Mouse (Mus musculus): Measurements from ENCODE around the gene Gadd45a.

Gene Gadd45a

GRCm38 (mm10) chr6:67048880-67049694 is 11.8 kb upstream of the Gadd45a start:
- in situ Hi-C loops (cut with MseI, MboI): no loop called here

GRCm38 (mm10) chr6:67048052-67048691 is 10.9 kb upstream of the Gadd45a start:
- in situ Hi-C loops (cut with MseI, MboI): no loop called here

DNA sequence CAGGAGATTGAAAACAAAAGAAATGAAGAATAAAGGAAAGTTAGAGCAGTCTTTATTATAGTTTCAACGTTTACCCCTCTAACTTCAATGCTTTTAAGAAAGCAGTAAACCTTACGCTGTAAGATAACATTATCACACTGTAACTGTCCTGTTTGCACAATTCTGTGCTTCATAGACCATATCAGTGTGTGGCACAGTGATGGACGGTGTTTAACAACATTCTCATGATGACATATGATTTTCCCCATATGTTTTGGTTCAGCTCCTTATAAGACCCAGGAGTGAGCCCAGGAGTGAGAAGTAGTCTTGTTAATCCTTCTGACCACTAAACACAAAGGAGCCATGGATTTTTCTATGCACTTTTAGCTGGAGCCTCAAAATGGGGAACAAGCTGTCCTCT is 9.7 kb upstream of the Gadd45a start:
- in situ Hi-C loops (cut with MseI, MboI): no loop called here

DNA sequence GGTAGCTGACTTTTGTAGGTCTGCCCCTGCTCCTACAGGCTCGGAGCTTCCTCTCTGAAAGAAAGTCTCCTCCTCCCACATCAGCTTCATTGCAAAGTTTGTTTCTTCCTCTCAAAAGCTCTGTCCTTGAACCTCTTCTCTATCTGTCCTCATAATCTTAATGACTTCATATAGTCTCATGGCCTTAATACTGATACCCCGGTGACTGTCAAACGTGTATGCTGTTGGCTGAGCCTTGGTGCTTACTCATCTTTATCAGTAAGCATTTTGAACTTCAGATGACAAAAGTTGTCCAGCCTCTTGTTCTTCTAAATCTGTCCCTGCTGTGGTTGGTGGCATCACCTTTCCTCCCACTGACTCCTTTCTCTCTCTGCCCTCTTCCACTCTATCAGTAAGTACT is 8.2 kb upstream of the Gadd45a start:
- in situ Hi-C loops (cut with MseI, MboI): no loop called here

DNA sequence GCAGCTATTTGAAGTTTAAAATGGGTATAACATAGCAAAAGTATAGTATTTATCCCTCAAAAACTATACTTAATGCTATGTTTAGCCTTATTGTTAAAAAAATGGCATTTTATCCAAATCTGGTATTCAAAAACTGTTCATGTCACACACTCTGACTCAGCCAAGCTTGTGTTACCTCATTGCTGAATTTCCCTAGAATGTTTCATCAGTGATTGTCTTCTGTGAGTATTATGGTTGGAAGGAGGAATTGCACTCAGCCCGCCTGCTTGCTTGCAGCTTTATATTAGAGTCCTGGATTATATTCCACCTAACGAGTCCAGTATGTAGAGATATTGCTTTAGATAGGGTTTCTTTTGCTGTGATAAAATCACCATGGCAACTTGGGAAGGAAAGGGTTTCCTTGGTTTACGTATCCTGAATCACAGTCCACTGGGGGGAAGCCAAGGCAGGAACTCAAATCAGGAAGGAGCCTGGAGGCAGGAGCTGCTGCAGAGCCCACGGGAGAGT is 3.7 kb upstream of the Gadd45a start:
- in situ Hi-C loops (cut with MseI, MboI): no loop called here

GRCm38 (mm10) chr6:67038964-67039363 is 1.7 kb upstream of the Gadd45a start:
- in situ Hi-C loops (cut with MseI, MboI): loop anchor here in 1 of 2 experiments (5.0 kb wide), 1 partner anchor 108 kb away; no protein-coding TSS in a partner anchor

- in situ Hi-C loops (cut with MseI, MboI): loop anchor here in 1 of 2 experiments (5.0 kb wide), 1 partner anchor 111 kb away; no protein-coding TSS in a partner anchor
Measured at GRCm38 (mm10) chr6:67036356-67036811, 873 bp downstream of the Gadd45a start.

- in situ Hi-C loops (cut with MseI, MboI): loop anchor here in 1 of 2 experiments (5.0 kb wide), 1 partner anchor 112 kb away; no protein-coding TSS in a partner anchor
Measured at GRCm38 (mm10) chr6:67035388-67036299, 1.6 kb downstream of the Gadd45a start.

GRCm38 (mm10) chr6:67034331-67035130 is 2.7 kb downstream of the Gadd45a start:
- in situ Hi-C loops (cut with MseI, MboI): loop anchor here (5.0 kb wide), 2 partner anchors 108 to 113 kb away; no protein-coding TSS in a partner anchor

DNA sequence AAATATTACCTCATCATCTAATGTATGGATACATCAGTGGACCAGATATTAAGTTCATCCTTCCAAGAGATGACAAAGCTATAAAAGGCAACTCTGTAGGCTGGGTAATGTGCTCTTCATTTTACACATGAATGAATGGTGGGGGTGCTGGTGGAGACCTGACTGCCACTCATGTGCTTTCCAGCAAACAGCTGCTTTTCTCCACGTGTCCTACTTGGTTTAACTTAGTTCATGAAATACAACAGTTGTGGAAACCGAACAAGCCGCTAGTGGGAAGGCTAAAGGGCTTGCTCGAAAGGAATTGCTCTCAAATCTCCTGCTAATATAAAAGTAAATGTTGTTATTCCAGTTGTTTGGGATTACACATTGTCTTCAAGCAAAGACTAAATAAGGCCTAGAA is 3.7 kb downstream of the Gadd45a start:
- in situ Hi-C loops (cut with MseI, MboI): loop anchor here in 1 of 2 experiments (5.0 kb wide), 1 partner anchor 109 kb away; no protein-coding TSS in a partner anchor

DNA sequence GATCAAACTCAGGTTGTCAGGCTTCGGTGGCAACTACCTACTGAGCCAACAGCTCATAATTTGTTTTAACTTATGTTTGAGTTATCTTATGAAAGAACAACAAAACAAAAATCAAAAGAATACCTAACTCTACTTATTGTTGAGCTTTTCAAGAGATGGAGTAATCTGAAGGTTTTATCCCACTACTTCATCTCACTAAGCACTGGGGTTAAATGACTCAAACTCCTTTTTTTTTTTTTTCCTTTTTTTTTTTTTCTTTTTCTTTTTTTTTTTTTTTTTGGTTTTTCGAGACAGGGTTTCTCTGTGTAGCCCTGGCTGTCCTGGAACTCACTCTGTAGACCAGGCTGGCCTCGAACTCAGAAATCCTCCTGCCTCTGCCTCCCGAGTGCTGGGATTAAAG is 4.3 kb downstream of the Gadd45a start:
- in situ Hi-C loops (cut with MseI, MboI): loop anchor here in 1 of 2 experiments (5.0 kb wide), 1 partner anchor 109 kb away; no protein-coding TSS in a partner anchor

DNA sequence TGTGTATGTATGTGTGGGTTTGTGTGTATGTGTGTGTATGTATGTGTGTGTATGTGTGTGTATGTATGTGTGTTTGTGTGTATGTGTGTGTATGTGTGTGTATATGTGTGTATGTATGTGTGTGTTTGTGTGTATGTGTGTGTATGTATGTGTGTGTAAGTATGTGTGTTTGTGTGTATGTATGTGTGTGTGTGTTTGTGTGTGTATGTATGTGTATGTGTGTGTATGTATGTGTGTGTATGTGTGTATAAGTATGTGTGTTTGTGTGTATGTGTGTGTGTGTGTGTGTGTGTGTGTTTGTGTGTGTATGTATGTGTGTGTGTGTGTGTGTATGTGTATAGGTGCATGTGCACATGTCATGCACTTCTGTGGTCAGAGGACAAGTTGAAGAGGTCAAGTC is 4.7 kb downstream of the Gadd45a start:
- in situ Hi-C loops (cut with MseI, MboI): loop anchor here in 1 of 2 experiments (5.0 kb wide), 1 partner anchor 110 kb away; no protein-coding TSS in a partner anchor

DNA sequence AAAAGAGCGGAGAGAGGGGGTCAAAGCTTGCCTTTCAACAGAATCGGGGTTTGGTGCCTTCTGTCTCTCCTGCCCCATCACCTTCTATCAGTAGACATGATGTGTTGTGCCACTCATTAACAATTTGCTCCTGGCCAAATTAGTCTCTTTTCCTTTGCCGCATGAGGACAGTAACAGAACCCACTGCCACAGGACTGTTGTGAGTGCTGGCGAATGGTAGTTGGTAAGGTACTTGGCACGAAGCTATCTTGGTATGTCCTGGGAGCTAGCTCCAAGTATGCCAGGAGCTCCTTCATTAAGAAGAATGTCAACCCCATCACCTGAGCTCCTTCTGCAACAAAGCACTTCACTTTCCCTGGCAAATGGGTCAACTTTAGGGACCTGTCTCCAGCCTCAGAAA is 6.4 kb downstream of the Gadd45a start:
- in situ Hi-C loops (cut with MseI, MboI): loop anchor here in 1 of 2 experiments (5.0 kb wide), 1 partner anchor 111 kb away; no protein-coding TSS in a partner anchor

DNA sequence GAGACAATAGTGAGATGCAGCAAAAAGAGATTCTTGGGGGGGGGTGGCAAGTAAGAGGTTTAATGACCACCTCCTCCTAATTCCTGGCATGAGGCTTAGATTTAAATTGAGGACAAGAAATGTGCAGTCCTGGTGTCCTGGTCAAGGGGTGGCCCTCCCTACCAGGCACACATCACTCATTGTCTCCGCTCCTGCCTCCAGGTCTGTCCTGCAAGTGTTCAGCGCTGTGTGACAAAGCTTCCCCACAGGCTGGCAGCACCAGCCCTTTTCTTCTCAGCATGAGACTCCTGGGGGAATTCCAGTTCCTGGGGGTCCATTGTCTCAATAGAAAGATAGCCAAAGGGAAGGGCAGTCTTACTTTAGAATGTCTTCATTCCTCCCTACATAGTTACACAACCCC is 6.8 kb downstream of the Gadd45a start:
- in situ Hi-C loops (cut with MseI, MboI): loop anchor here in 1 of 2 experiments (5.0 kb wide), 1 partner anchor 112 kb away; no protein-coding TSS in a partner anchor

DNA sequence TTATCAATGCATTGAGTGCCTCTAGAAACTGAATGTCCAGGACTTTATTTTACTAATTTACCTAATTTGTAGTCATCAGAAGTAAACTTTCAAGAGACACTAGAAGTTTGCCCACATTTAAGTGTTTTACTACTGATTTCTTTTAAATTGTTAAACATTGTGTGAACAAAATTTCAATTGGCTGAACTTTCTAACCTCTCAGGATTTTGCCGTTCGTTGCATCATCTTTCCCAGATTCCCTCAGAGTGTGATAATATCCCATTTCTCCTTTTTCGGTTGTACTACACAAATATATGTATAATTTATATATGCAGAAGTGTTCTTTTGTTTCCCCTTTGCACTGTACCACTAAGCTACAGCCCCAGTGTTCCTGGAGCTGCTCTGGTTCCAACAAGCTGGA is 7.3 kb downstream of the Gadd45a start:
- in situ Hi-C loops (cut with MseI, MboI): loop anchor here in 1 of 2 experiments (5.0 kb wide), 1 partner anchor 112 kb away; no protein-coding TSS in a partner anchor

DNA sequence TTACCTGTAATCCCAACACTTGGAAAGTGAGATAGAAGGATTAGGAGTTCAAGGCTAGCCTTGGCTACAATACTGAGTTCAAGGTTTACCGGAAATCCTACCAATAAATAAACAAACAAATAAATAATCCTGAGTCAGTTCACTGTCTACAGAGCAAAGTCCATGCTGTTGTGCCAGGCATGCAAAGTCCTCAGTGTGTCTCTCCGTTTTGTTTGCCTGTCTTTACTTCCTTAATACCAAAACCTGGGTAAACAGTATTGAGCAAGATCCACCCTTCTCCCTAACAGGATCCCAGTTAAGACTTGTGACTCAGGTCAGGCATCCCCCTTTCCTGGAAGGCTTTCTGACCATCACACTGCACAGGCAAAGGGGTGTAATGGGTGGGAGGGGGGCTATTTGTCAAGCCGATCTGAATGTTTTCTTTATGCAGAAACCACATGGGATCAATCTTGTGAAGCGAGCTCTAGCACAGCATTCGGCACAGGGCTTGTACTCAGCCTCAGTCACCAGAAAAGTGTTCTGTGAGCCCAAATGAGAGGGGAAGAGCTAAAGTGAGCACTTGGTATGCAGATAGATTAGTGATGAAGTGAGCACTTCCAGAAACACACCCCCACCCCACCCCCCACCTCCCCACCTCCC is 7.8 kb downstream of the Gadd45a start:
- in situ Hi-C loops (cut with MseI, MboI): no loop called here

GRCm38 (mm10) chr6:67027438-67028142 is 9.7 kb downstream of the Gadd45a start:
- in situ Hi-C loops (cut with MseI, MboI): no loop called here

GRCm38 (mm10) chr6:67026661-67027060 is 10.6 kb downstream of the Gadd45a start:
- in situ Hi-C loops (cut with MseI, MboI): no loop called here

- in situ Hi-C loops (cut with MseI, MboI): no loop called here
Measured at GRCm38 (mm10) chr6:67023729-67024128, 13.5 kb downstream of the Gadd45a start.

All from mouse trophoblast stem cell (cell line).